Mouse (Mus musculus) layer of hippocampus, postnatal 36 days (tissue): ENCODE measurements around the gene Slitrk5. TPM values are rescaled to one million over a fixed set of nuclear protein-coding genes. Genes with fewer than 3 reads are reported as not detected.
"Not testable (repeated sequence)": the region's sequence is repeated elsewhere in the genome, so short reads cannot be mapped to it uniquely, and the experiment has no call there.

Experiments
- DNase-seq, 2 experiments: peaks; one replicate each; pipeline ENCODE4 v3.0.0; 2022
- total RNA-seq, 2 experiments: library from RNA; stranded (reverse); gene quantifications; 2 replicates each; pipeline ENCODE4 v1.2.3; 2021

Gene Slitrk5
- 100 to 1,000 TPM; 100 to 113 TPM for total RNA-seq

DNA sequence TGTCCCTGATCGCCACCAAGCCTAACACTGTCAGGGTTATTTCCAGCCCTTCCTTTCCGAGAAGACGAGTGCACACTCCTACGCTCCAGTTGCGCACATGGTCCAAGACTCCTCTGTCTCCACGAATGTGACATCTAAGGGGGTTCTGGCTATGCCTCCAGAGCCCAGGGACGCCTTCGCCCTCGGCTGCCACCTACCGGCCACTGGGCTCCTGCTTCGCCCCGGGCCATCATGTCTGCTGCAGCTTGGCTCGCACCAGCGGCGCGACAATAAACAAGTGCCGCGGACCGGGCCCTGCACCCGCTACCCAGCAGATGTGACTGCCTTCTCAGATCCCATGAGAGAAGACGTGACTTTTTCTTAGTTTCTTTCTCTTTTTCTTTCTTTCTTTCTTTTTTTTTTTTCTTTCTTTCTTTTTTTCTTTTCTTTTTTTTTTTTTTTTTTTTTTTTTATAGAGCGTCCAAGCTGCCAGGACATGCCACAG, at the start of gene Slitrk5:
Slitrk5 (plus strand) TSS at position 434 of the 484 bp plus-strand sequence.
- DNase-seq = peak; percentile 92 to 95

DNA sequence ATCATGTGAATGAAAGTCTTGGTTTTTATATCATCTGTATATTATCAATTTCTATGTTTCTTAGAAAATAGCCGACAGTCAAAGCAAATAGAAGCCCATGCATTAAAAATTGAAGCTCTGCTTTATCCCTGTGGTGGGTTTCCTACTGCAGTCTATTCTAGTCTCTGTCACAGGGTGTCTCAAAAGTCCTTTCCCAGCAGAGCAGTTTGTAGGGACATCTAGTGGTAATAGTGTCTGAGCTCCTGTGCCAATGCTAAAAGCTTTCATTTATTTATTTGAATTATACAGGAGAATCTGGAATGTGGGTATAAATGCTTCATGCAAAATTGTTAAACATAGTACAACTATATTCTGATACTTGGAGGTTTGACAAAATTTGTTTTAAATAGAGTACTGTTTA, 2.0 kb upstream of the Slitrk5 start:
- no peak for DNase-seq

DNA sequence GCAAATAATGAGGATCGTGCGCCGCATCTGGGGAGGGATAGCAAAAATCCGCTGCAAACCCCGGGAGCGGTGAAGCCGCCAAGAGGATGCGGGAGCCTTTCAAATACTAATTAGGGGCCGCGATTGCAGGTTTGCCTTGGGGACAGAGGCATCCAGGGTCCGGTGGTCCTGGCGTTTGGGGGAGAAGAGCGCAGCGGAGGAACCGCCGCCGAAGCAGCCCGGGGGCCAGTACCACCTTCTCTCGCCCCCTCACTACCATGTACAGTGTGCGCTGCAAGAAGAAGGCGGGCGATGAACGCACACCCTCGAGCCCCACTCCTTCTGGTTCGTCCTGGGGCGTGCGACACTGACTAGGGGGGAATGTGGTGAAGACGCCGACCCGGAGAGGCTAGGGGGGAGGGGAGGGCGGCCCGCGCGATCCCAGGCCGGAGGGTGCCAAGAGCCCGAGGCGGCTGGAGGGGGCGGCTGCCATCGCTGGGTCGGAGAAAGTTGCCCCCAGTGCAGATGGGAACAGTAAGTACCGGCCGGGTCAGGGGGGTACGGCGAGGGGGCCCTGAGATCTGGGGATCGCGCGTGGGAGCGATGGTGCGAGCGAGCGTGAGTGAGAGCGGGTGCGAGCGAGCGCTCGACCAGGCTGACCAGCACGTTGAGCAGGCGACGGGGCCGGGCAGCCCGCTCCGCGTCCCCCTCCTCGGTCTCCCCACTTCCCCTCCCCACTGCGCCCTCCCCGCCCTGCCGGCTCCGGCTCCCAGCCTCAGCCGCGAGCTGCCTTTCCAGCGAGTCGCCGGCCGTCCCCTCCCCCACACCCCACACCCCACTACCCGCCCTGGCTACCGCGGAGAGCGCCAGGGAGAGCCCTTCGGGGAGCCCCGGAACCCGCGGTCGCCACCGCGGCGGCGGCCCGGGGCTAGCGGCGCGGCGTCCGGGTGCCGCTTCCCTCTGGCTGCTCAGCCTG, 591 bp downstream of the Slitrk5 start:
- DNase-seq = peak; percentile 65 to 66

DNA sequence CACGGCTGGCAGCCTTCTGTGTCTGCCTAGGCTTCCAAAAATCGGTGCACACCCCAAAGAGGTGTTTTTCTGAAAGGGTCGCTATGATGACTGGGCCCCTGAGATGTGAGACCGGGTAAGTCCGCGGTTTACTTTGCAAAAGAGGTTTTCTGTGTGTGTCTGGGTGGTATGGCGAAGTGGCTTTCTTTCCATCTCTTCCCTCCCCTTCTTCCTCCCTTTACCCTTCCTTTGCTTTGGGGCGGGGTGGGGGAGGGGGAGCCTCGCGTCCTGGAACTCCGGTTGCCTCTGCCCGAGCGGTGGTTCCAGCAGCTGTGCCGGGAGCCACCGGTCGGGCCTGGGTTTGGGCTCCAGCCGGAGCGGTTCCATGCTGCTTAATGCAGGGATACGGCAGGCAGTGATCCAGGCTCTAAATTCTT, 1.3 kb downstream of the Slitrk5 start:
- DNase-seq = peak in 1 of 2 experiments; percentile 55

DNA sequence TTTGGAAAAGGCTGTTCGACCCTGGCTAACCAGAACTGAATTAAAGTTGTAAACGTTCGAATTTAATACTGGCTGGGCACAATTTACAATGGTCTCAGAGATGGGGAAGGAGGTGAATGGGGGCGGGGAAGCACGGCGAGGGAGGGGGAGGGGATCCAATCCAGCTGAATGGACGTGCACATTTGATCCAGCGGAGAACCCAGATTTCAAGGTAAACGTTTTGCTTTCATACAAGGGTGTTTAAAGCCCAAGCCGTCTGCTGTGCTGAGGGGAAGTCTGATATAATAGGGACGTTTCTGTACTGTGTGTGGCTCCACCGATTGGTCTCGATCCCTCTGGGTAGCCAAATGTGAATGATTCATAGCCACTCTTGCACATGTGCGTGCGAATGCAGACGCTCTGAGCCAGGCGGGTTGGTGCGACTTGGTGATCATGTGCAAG, 2.0 kb downstream of the Slitrk5 start:
- DNase-seq = peak; percentile 53 to 55

DNA sequence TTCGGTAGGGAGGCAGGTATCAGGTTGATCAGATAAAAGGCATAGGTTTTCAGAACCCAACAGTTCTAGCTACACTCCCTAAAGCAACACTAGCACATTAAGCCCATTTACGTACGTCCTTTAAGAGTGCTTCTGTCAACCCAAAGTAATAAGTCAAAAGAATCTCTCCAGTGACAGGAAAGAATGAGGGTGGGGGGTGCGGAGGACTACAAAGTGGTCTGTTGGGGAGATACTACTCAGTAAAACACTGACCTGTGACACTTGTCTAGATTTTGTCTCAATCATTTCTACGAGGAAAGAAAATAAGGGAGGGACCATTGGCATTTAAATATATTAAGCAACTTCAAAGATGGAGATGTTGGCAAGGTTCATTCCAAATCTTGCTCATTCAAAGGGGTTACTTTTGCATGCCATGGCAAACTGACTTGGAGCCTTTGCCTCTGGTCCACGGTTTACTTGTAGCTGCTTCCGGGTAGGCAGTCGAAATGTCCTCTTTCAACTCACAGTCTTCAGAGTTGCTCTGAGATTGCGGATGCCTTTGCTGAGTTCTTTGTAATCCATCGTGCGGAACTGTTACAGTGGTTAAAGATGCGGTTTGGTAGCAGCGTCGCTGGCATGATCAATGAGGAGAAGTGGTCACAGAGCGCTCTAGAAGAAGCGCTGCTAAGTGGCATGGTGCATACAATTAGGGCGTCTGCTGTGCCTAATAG, 2.6 kb downstream of the Slitrk5 start:
- DNase-seq = no peak

DNA sequence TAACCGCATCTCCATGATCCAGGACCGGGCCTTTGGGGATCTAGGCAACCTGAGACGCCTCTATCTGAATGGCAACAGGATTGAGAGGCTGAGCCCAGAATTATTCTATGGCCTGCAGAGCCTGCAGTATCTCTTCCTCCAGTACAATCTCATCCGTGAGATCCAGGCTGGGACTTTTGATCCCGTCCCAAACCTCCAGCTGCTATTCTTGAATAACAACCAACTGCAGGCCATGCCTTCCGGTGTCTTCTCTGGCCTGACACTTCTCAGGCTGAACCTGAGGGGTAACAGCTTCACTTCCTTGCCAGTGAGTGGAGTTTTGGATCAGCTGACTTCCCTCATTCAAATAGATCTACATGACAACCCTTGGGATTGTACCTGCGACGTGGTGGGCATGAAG, 5.4 kb downstream of the Slitrk5 start:
- DNase-seq = no peak

DNA sequence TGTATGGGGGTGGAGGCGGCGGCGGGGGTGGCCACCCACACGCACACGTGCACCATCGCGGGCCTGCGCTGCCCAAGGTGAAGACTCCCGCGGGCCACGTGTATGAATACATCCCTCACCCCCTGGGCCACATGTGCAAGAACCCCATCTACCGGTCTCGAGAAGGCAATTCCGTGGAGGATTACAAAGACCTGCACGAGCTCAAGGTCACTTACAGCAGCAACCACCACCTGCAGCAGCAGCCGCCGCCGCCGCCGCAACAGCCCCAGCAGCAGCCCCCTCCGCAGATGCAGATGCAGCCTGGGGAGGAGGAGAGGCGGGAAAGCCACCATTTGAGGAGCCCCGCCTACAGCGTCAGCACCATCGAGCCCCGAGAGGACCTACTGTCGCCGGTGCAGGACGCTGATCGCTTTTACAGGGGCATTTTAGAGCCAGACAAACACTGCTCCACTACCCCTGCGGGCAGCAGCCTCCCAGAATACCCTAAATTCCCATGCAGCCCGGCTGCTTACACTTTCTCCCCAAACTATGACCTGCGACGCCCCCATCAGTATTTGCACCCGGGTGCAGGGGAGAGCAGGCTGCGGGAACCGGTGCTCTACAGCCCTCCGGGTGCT, 6.3 kb downstream of the Slitrk5 start:
- peak in 1 of 2 experiments; percentile 41 for DNase-seq

DNA sequence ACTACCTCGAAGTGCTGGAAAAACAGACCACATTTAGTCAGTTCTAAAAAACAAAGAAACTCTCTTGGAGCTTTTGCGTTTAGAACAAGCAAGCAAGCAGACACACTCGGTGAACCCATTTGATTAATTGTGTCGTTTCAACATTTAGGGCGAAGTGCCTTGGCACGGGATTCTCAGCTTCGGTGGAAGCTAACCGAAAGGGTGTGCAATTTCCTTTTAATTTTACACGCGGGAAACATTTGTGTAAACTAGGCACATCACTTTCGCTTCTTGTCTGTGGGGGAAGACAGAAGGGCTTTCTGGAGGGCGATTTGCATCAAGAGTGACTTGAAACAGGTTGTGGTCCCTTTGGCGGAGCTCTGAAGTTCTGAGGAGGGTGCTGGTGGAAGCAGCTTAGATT, 6.9 kb downstream of the Slitrk5 start:
- DNase-seq = no peak

DNA sequence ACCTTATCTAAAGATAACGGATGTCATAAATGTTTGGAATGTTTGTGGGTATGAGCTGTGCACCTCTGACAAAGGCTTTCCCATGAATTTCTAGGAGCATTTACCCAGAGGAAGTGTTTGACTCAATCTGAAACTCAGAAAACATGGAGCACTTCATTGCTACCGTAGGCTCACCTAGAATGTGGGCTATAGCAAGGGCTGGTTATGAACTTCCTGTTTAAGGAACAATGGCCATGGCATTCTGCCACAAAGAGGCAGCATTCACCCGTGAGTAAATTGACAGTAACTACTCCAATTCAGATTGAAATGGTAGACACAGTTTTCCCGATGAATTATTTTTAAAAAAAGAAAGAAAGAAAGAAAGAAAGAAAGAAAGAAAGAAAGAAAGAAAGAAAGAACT, 8.6 kb downstream of the Slitrk5 start:
- DNase-seq = no peak

DNA sequence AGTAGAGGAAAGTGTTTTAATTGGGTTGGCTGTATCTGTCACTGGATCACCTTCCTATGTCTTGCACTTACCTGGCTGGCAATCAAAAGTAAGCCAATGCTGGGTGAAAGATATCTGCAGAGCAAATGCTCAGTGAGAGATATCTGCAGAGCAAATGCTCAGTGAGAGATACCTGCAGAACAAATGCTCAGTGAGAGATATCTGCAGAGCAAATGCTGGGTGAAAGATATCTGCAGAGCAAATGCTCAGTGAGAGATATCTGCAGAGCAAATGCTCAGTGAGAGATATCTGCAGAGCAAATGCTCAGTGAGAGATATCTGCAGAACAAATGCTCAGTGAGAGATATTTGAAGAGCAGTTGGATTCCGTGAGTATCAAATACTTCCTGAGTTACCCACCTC, 15.2 kb downstream of the Slitrk5 start:
- not testable (repeated sequence) for DNase-seq

DNA sequence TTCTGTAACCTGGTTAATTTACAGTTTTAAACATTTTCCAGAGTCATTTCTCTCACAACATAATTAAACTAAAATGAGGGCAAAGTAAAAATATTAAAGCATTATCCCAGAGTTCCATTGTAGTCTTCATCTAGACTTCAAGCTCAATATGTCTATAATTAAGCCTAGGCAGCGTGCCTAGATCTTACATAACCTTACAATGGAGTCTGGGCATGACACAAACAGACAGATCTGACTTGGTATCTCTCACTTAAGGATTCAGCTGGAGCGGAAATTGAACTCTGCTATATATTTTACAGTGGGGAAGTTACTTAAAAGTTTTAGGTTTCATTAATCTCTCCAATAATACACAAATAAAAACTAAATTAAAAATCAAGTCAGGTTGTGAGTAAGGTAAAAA, 54.9 kb downstream of the Slitrk5 start:
- DNase-seq = no peak
